Mouse (Mus musculus): ENCODE measurements around the gene Gm16867. TPM values are rescaled to one million over a fixed set of nuclear protein-coding genes. Genes with fewer than 3 reads are reported as not detected.
"Not testable (repeated sequence)": the region's sequence is repeated elsewhere in the genome, so short reads cannot be mapped to it uniquely, and the experiment has no call there.

The Gm16867 gene
- polyA plus RNA-seq, 1 experiment = not detected

- not testable (repeated sequence) for H3K27ac ChIP-seq (ENCODE audit: insufficient read depth, low read depth, low read length); H3K4me3 ChIP-seq (ENCODE audit: insufficient read depth, low read depth, low read length); H3K4me1 ChIP-seq (ENCODE audit: control insufficient read depth, insufficient read depth, low read length)
- no CpG with 5 or more reads among the region's 3 CpGs for WGBS
Observed at GRCm38 (mm10) chr14:69494522-69494921, 8.6 kb downstream of the Gm16867 start.

- H3K4me3 ChIP-seq (ENCODE audit: insufficient read depth, low read depth, low read length); H3K27ac ChIP-seq (ENCODE audit: insufficient read depth, low read depth, low read length); H3K4me1 ChIP-seq (ENCODE audit: control insufficient read depth, insufficient read depth, low read length): not testable (repeated sequence)
- WGBS = no CpG with 5 or more reads among the region's 10 CpGs
Observed at GRCm38 (mm10) chr14:69488001-69488400, 15.2 kb downstream of the Gm16867 start.

GRCm38 (mm10) chr14:69485466-69486135 is 17.6 kb downstream of the Gm16867 start:
- not testable (repeated sequence) for H3K27ac ChIP-seq (ENCODE audit: insufficient read depth, low read depth, low read length); H3K4me3 ChIP-seq (ENCODE audit: insufficient read depth, low read depth, low read length)
- no CpG with 5 or more reads among the region's 18 CpGs for WGBS

GRCm38 (mm10) chr14:69473941-69474646 is 29.1 kb downstream of the Gm16867 start:
- WGBS = no CpG with 5 or more reads among the region's 11 CpGs

More at GRCm38 (mm10) chr14:69485466-69486135, 17.6 kb downstream of the Gm16867 start:
- not testable (repeated sequence) for H3K4me1 ChIP-seq (ENCODE audit: control insufficient read depth, insufficient read depth, low read length)

GRCm38 (mm10) chr14:69473322-69473721 is 29.8 kb downstream of the Gm16867 start:
- not testable (repeated sequence) for H3K27ac ChIP-seq (ENCODE audit: insufficient read depth, low read depth, low read length); H3K4me1 ChIP-seq (ENCODE audit: control insufficient read depth, insufficient read depth, low read length); H3K4me3 ChIP-seq (ENCODE audit: insufficient read depth, low read depth, low read length)
- WGBS = no CpG with 5 or more reads among the region's 2 CpGs

More at GRCm38 (mm10) chr14:69473941-69474646, 29.1 kb downstream of the Gm16867 start:
- H3K27ac ChIP-seq (ENCODE audit: insufficient read depth, low read depth, low read length); H3K4me3 ChIP-seq (ENCODE audit: insufficient read depth, low read depth, low read length); H3K4me1 ChIP-seq (ENCODE audit: control insufficient read depth, insufficient read depth, low read length): not testable (repeated sequence)

- not testable (repeated sequence) for H3K4me1 ChIP-seq (ENCODE audit: control insufficient read depth, insufficient read depth, low read length); H3K4me3 ChIP-seq (ENCODE audit: insufficient read depth, low read depth, low read length); H3K27ac ChIP-seq (ENCODE audit: insufficient read depth, low read depth, low read length)
- WGBS = no CpG with 5 or more reads among the region's 8 CpGs
Observed at GRCm38 (mm10) chr14:69470122-69470708, 32.9 kb downstream of the Gm16867 start.

- not testable (repeated sequence) for H3K27ac ChIP-seq (ENCODE audit: insufficient read depth, low read depth, low read length); H3K4me3 ChIP-seq (ENCODE audit: insufficient read depth, low read depth, low read length); H3K4me1 ChIP-seq (ENCODE audit: control insufficient read depth, insufficient read depth, low read length)
- WGBS = no CpG with 5 or more reads among the region's 17 CpGs
Observed at GRCm38 (mm10) chr14:69467612-69468366, 35.4 kb downstream of the Gm16867 start.

GRCm38 (mm10) chr14:69464465-69464864 is 38.7 kb downstream of the Gm16867 start:
- not testable (repeated sequence) for H3K4me1 ChIP-seq (ENCODE audit: control insufficient read depth, insufficient read depth, low read length); H3K4me3 ChIP-seq (ENCODE audit: insufficient read depth, low read depth, low read length); H3K27ac ChIP-seq (ENCODE audit: insufficient read depth, low read depth, low read length)
- WGBS = no CpG with 5 or more reads among the region's 4 CpGs

- H3K27ac ChIP-seq (ENCODE audit: insufficient read depth, low read depth, low read length); H3K4me3 ChIP-seq (ENCODE audit: insufficient read depth, low read depth, low read length); H3K4me1 ChIP-seq (ENCODE audit: control insufficient read depth, insufficient read depth, low read length): not testable (repeated sequence)
- WGBS = no CpG with 5 or more reads among the region's 5 CpGs
Observed at GRCm38 (mm10) chr14:69457691-69458090, 45.5 kb downstream of the Gm16867 start.

- not testable (repeated sequence) for H3K27ac ChIP-seq (ENCODE audit: insufficient read depth, low read depth, low read length); H3K4me3 ChIP-seq (ENCODE audit: insufficient read depth, low read depth, low read length); H3K4me1 ChIP-seq (ENCODE audit: control insufficient read depth, insufficient read depth, low read length)
- no CpG with 5 or more reads among the region's 9 CpGs for WGBS
Observed at GRCm38 (mm10) chr14:69454640-69455039, 48.5 kb downstream of the Gm16867 start.

GRCm38 (mm10) chr14:69448845-69449244 is 54.3 kb downstream of the Gm16867 start:
- H3K4me1 ChIP-seq (ENCODE audit: control insufficient read depth, insufficient read depth, low read length); H3K27ac ChIP-seq (ENCODE audit: insufficient read depth, low read depth, low read length); H3K4me3 ChIP-seq (ENCODE audit: insufficient read depth, low read depth, low read length): not testable (repeated sequence)
- WGBS = no CpG with 5 or more reads among the region's 10 CpGs

- H3K4me3 ChIP-seq (ENCODE audit: insufficient read depth, low read depth, low read length); H3K27ac ChIP-seq (ENCODE audit: insufficient read depth, low read depth, low read length); H3K4me1 ChIP-seq (ENCODE audit: control insufficient read depth, insufficient read depth, low read length): not testable (repeated sequence)
- WGBS = no CpG with 5 or more reads among the region's 1 CpGs
Observed at GRCm38 (mm10) chr14:69447006-69447405, 56.2 kb downstream of the Gm16867 start.

GRCm38 (mm10) chr14:69443092-69443692 is 60.0 kb downstream of the Gm16867 start:
- not testable (repeated sequence) for H3K4me1 ChIP-seq (ENCODE audit: control insufficient read depth, insufficient read depth, low read length); H3K4me3 ChIP-seq (ENCODE audit: insufficient read depth, low read depth, low read length)
- no CpG with 5 or more reads among the region's 7 CpGs for WGBS

GRCm38 (mm10) chr14:69440955-69441354 is 62.2 kb downstream of the Gm16867 start:
- no CpG with 5 or more reads among the region's 7 CpGs for whole genome bisulfite sequencing
- not testable (repeated sequence) for H3K4me1 ChIP-seq (ENCODE audit: control insufficient read depth, insufficient read depth, low read length); H3K4me3 ChIP-seq (ENCODE audit: insufficient read depth, low read depth, low read length); H3K27ac ChIP-seq (ENCODE audit: insufficient read depth, low read depth, low read length)

More at GRCm38 (mm10) chr14:69443092-69443692, 60.0 kb downstream of the Gm16867 start:
- not testable (repeated sequence) for H3K27ac ChIP-seq (ENCODE audit: insufficient read depth, low read depth, low read length)
